Mouse (Mus musculus) MEL (cell line): ENCODE results near the gene Sla2. TPM values are rescaled to one million over a fixed set of nuclear protein-coding genes. Genes with fewer than 3 reads are reported as not detected.
"Not testable (repeated sequence)": the region's sequence is repeated elsewhere in the genome, so short reads cannot be mapped to it uniquely, and the experiment has no call there.

Experiments used
- DNase-seq: peaks from one replicate; pipeline ENCODE4 v3.0.0; 2011; ENCODE audit warnings: low read depth, low spot score
- H3K27ac ChIP-seq: 2 replicates; pipeline ENCODE4 v1.5.1; 2012; ENCODE audit warnings: low read depth, mild to moderate bottlenecking, control low read depth, low read length, moderate library complexity; ENCODE audit not compliant: control insufficient read depth
- H3K27me3 ChIP-seq, 2 experiments: fragments of 150-350 bp in 1 of 2; sonication (generic) in 1 of 2; 2 replicates each; pipeline ENCODE4 v1.6.1; 2012; ENCODE audit warnings: low read length in 2 of 2, mild to moderate bottlenecking in 2 of 2, improper control_type of control experiment in 1 of 2, moderate library complexity in 1 of 2; ENCODE audit not compliant: insufficient read depth in 2 of 2, control insufficient read depth in 1 of 2
- H3K36me3 ChIP-seq, 2 experiments: 2 replicates each; pipeline ENCODE4 v1.6.1; 2012 to 2014; ENCODE audit warnings: low read length in 2 of 2, improper control_type of control experiment in 1 of 2, inconsistent platforms in 1 of 2, mild to moderate bottlenecking in 1 of 2; ENCODE audit not compliant: insufficient read depth in 2 of 2, control insufficient read depth in 1 of 2
- H3K4me1 ChIP-seq, 2 experiments: fragments of 150-350 bp in 1 of 2; sonication (generic) in 1 of 2; 2 replicates each; pipeline ENCODE4 v1.6.1; 2012; ENCODE audit warnings: low read length in 2 of 2, improper control_type of control experiment in 1 of 2, mild to moderate bottlenecking in 1 of 2; ENCODE audit not compliant: insufficient read depth in 2 of 2, control insufficient read depth in 1 of 2
- H3K4me3 ChIP-seq, 2 experiments: fragments of 150-350 bp in 1 of 2; sonication (generic) in 1 of 2; 2 replicates each; pipeline ENCODE4 v1.5.1; 2012; ENCODE audit warnings: low read depth in 2 of 2, low read length in 2 of 2, mild to moderate bottlenecking in 2 of 2, moderate library complexity in 2 of 2, control low read depth in 1 of 2, improper control_type of control experiment in 1 of 2; ENCODE audit not compliant: control insufficient read depth in 1 of 2, insufficient read depth in 1 of 2
- H3K79me2 ChIP-seq: 2 replicates; pipeline ENCODE4 v1.6.1; 2012; ENCODE audit warnings: mild to moderate bottlenecking, low read length, moderate library complexity; ENCODE audit not compliant: control insufficient read depth, poor library complexity, insufficient read depth
- H3K9ac ChIP-seq: 2 replicates; pipeline ENCODE4 v1.6.1; 2012; ENCODE audit warnings: low read depth, mild to moderate bottlenecking, control low read depth, low read length, moderate library complexity; ENCODE audit not compliant: control insufficient read depth, poor library complexity, severe bottlenecking
- H3K9me3 ChIP-seq: fragments of 150-350 bp; sonication (generic); replicated peaks from 2 replicates; pipeline ENCODE4 v1.6.1; 2012; ENCODE audit warnings: mild to moderate bottlenecking, low read length, improper control_type of control experiment, moderate library complexity; ENCODE audit not compliant: insufficient read depth
- CHD1 ChIP-seq: IDR thresholded peaks from 2 replicates; pipeline ENCODE4 v1.6.1; 2012; ENCODE audit warnings: low read depth, mild to moderate bottlenecking, inconsistent platforms, low read length, improper control_type of control experiment
- CHD2 ChIP-seq: IDR thresholded peaks from 2 replicates; pipeline ENCODE4 v1.6.1; 2011; ENCODE audit warnings: low read length, improper control_type of control experiment
- ELF1 ChIP-seq: IDR thresholded peaks from 2 replicates; pipeline ENCODE4 v1.6.1; 2014; ENCODE audit warnings: low read depth, mild to moderate bottlenecking, inconsistent platforms, low read length, improper control_type of control experiment, moderate library complexity
- KAT2A ChIP-seq: conservative IDR thresholded peaks from 2 replicates; pipeline ENCODE4 v1.6.1; 2012; ENCODE audit warnings: low read depth, low read length, improper control_type of control experiment, inconsistent platforms
- MAFK ChIP-seq: IDR thresholded peaks from 2 replicates; pipeline ENCODE4 v1.6.1; 2011; ENCODE audit warnings: low read depth, mild to moderate bottlenecking, low read length, improper control_type of control experiment, borderline replicate concordance
- NELFE ChIP-seq: IDR thresholded peaks from 2 replicates; pipeline ENCODE4 v1.6.1; 2011; ENCODE audit warnings: low read depth, low read length, improper control_type of control experiment
- POLR2A ChIP-seq, 2 experiments: IDR thresholded peaks; 2 replicates each; pipeline ENCODE4 v1.6.1; 2011 to 2012; ENCODE audit warnings: low read length in 2 of 2, mild to moderate bottlenecking in 2 of 2, control low read depth in 1 of 2, improper control_type of control experiment in 1 of 2, low read depth in 1 of 2, moderate library complexity in 1 of 2; ENCODE audit not compliant: control insufficient read depth in 1 of 2, insufficient read depth in 1 of 2, poor library complexity in 1 of 2
- POLR2AphosphoS2 ChIP-seq: IDR thresholded peaks from 2 replicates; pipeline ENCODE4 v1.6.1; 2011; ENCODE audit warnings: low read length, improper control_type of control experiment
- SMC3 ChIP-seq: IDR thresholded peaks from 2 replicates; pipeline ENCODE4 v1.6.1; 2011; ENCODE audit warnings: low read depth, low read length, improper control_type of control experiment
- USF1 ChIP-seq: IDR thresholded peaks from 2 replicates; pipeline ENCODE4 v1.6.1; 2014; ENCODE audit warnings: low read depth, mild to moderate bottlenecking, inconsistent platforms, low read length, improper control_type of control experiment, moderate library complexity
- ZNF384 ChIP-seq: IDR thresholded peaks from 2 replicates; pipeline ENCODE4 v1.6.1; 2012; ENCODE audit warnings: low read depth, mild to moderate bottlenecking, inconsistent platforms, low read length, improper control_type of control experiment
- polyA plus RNA-seq, 2 experiments: library from polyadenylated mRNA; stranded (reverse) in 1 of 2; unstranded in 1 of 2; fragments of >175 nt in 1 of 2; fragments of >200 nt in 1 of 2; gene quantifications; 2 replicates each; pipeline versions ENCODE4 v1.2.1 to v1.2.4; 2012; ENCODE audit warnings: low replicate concordance in 2 of 2, low read depth in 1 of 2; ENCODE audit not compliant: insufficient read length in 2 of 2, insufficient read depth in 1 of 2, missing spikeins in 1 of 2
- total RNA-seq: library from RNA; depleted of rRNA; stranded (reverse); fragments of 300-350 nt; gene quantifications from 2 replicates; pipeline ENCODE4 v1.2.3, GENCODE M21; 2012

Gene Sla2
- total and polyA plus RNA-seq, 3 experiments, result 0.40 to 9.0 TPM; not detected in 1

- no peaks in the 10 kb centered on the region for H3K79me2 ChIP-seq
- H3K36me3 ChIP-seq, result peaks cover 0 to 11% of the 10 kb centered on the region in 2 experiments; a peak in 2 of 4 replicates
- H3K4me1 ChIP-seq, result peaks cover 3 to 23% of the 10 kb centered on the region in 2 experiments; a peak in 3 of 4 replicates
- H3K9ac ChIP-seq, result no peak overlapping the region
- no peaks in the 10 kb centered on the region for H3K9me3 ChIP-seq
- no peak for DNase-seq
- H3K4me3 ChIP-seq, result no peak overlapping the region
- H3K27me3 ChIP-seq, result no peaks in the 10 kb centered on the region
- no peak overlapping the region for H3K27ac ChIP-seq
- TF ChIP-seq CHD2 (no peak), POLR2AphosphoS2 (no peak), ELF1 (no peak), SMC3 (no peak), NELFE (no peak)
Observed at GRCm38 (mm10) chr2:156928606-156929005, 41.6 kb upstream of the Sla2 start.

- no peaks in the 10 kb centered on the region for H3K79me2 ChIP-seq
- no peak for DNase-seq
- TF ChIP-seq MAFK, result no peak
- TF ChIP-seq CHD2, result no peak
- TF ChIP-seq USF1, result no peak
- no peak for TF ChIP-seq KAT2A
- TF ChIP-seq CHD1, result no peak
- no peak for TF ChIP-seq POLR2A (IDR thresholded peaks at IDR 0.05; ENCODE audit: control insufficient read depth in 1 of 2, insufficient read depth in 1 of 2, low read depth in 1 of 2, low read length in 2 of 2, poor library complexity in 1 of 2)
- no peak for TF ChIP-seq ZNF384
- TF ChIP-seq, all 39 proteins: peak for 0
- H3K36me3 ChIP-seq, result peaks cover 0 to 17% of the 10 kb centered on the region in 2 experiments; a peak in 2 of 4 replicates
- no peaks in the 10 kb centered on the region for H3K9me3 ChIP-seq
- H3K4me1 ChIP-seq, result peaks cover 4 to 32% of the 10 kb centered on the region in 2 experiments; a peak in 3 of 4 replicates
- no peak overlapping the region for H3K9ac ChIP-seq
- no peak overlapping the region for H3K27ac ChIP-seq
- H3K27me3 ChIP-seq, result no peaks in the 10 kb centered on the region
- H3K4me3 ChIP-seq, result no peak overlapping the region
Observed at GRCm38 (mm10) chr2:156927663-156928062, 40.7 kb upstream of the Sla2 start.

- not testable (repeated sequence) for H3K27ac ChIP-seq, H3K9ac ChIP-seq, DNase-seq, H3K27me3 ChIP-seq, H3K4me3 ChIP-seq, H3K79me2 ChIP-seq, H3K9me3 ChIP-seq
- peaks cover 0 to 18% of the 10 kb centered on the region in 2 experiments; a peak in 2 of 4 replicates for H3K36me3 ChIP-seq
- peaks cover 4 to 33% of the 10 kb centered on the region in 2 experiments; a peak in 3 of 4 replicates for H3K4me1 ChIP-seq
Observed at GRCm38 (mm10) chr2:156925611-156926010, 38.6 kb upstream of the Sla2 start.

GRCm38 (mm10) chr2:156925075-156925474 lies 38.1 kb upstream of the Sla2 start:
- not testable (repeated sequence) for H3K27me3 ChIP-seq, H3K4me3 ChIP-seq, H3K9me3 ChIP-seq, DNase-seq, H3K9ac ChIP-seq, H3K79me2 ChIP-seq
- peak overlapping the region; percentile 79; the same call in 1 of the 2 replicates for H3K27ac ChIP-seq
- H3K4me1 ChIP-seq, result peaks cover 4 to 33% of the 10 kb centered on the region in 2 experiments; a peak in 3 of 4 replicates
- peaks cover 0 to 18% of the 10 kb centered on the region in 2 experiments; a peak in 2 of 4 replicates for H3K36me3 ChIP-seq
